Mouse (Mus musculus): ENCODE measurements around the gene Bcr. TPM values are rescaled to one million over a fixed set of nuclear protein-coding genes. Genes with fewer than 3 reads are reported as not detected.

Gene Bcr
- total and polyA plus RNA-seq, 2 experiments = 7.5 to 14.7 TPM

DNA sequence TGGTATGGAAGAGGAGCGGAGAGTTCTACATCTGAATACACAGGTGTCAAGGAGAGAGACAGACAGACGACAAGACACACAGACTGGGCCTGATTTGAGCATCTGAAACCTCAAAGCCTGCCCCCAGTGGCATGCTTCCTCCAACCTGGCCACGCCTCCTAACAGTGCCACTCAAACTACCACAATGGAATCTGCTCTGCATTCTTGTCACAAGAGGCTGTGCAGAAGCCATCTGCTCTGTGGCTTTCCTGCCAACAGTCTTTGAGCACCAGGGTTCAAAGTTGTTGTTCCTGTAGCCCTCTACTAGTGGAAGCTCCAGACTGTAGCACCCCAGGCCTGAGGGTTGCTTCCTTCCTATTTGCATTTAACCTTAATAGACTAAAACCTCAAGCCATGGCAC lies 76.8 kb downstream of the Bcr start:
- Histone ChIP-seq H3K36me3 (ENCODE audit: control insufficient read depth, insufficient read depth, low read length) (peaks cover 28% of the 10 kb centered on the region), H3K9ac (ENCODE audit: low read depth, low read length) (no peak overlapping the region), H3K4me3 (ENCODE audit: insufficient read depth, low read depth, low read length) (no peak overlapping the region), H3K79me2 (ENCODE audit: control insufficient read depth, insufficient read depth, low read length) (no peaks in the 10 kb centered on the region; the same call in 1 of the 2 replicates), H3K27ac (replicated peaks; ENCODE audit: insufficient read depth, low read depth, low read length) (no peak overlapping the region), H3K4me1 (ENCODE audit: control insufficient read depth, insufficient read depth, low read length) (no peaks in the 10 kb centered on the region), H3K27me3 (ENCODE audit: control insufficient read depth, insufficient read depth, low read length) (no peaks in the 10 kb centered on the region)
- TF ChIP-seq CTCF (IDR thresholded peaks at IDR 0.05; ENCODE audit: low read depth, low read length) = no peak
- TF ChIP-seq POLR2A (IDR thresholded peaks at IDR 0.05; ENCODE audit: extremely low read depth, insufficient read depth, low read length) = no peak
- DNase-seq (ENCODE audit: extremely low read depth, low read depth, low spot score) = no peak
- WGBS = 89% methylated on average over 3 of the region's 3 CpGs

DNA sequence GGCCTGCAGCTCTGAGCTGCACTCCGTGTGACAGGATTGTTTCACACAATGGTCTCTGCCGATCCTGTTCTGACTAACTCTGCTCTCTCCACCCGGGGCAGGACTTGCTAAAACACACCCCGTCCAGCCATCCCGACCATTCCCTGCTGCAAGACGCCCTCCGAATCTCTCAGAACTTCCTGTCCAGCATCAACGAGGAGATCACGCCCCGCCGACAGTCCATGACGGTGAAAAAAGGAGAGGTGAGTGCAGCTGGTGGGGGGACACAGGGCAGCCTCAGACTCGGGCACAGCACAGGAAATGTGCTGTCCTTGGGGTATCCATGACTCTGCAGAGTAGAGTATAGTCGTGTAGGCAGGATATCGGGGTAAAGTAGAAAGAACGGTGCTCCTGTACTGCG lies 84.8 kb downstream of the Bcr start:
- H3K36me3 ChIP-seq (ENCODE audit: control insufficient read depth, insufficient read depth, low read length) = peaks cover 9% of the 10 kb centered on the region
- no peak overlapping the region for H3K27ac ChIP-seq (replicated peaks; ENCODE audit: insufficient read depth, low read depth, low read length)
- TF ChIP-seq CTCF (IDR thresholded peaks at IDR 0.05; ENCODE audit: low read depth, low read length) (no peak), POLR2A (IDR thresholded peaks at IDR 0.05; ENCODE audit: extremely low read depth, insufficient read depth, low read length) (no peak)
- H3K9ac ChIP-seq (ENCODE audit: low read depth, low read length) = no peak overlapping the region
- no peaks in the 10 kb centered on the region for H3K79me2 ChIP-seq (ENCODE audit: control insufficient read depth, insufficient read depth, low read length)
- H3K27me3 ChIP-seq (ENCODE audit: control insufficient read depth, insufficient read depth, low read length) = no peaks in the 10 kb centered on the region
- DNase-seq (ENCODE audit: extremely low read depth, low read depth, low spot score) = no peak
- WGBS = 80% methylated on average over 17 of the region's 17 CpGs
- no peak overlapping the region for H3K4me3 ChIP-seq (ENCODE audit: insufficient read depth, low read depth, low read length)
- no peaks in the 10 kb centered on the region for H3K4me1 ChIP-seq (ENCODE audit: control insufficient read depth, insufficient read depth, low read length)

DNA sequence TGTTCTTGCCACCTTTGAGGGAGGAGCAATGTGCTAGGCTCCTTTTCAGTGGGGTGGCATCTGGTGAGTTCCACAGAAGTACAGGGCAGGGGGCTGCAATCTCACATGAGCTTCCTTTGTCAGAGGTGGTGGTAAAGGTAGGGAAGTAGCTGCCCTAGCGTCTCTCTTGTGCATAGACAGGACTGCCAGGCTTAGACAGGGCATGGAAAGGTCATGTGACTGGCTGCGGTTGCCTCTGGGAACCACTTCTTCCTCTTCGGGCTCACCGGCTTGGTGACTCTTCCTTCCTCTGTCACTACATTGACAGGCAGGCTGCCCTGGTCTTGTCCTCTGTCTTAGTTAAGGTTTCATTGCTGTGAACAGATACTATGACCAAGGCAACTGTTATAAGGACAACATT lies 85.6 kb downstream of the Bcr start:
- Histone ChIP-seq H3K27ac (replicated peaks; ENCODE audit: insufficient read depth, low read depth, low read length) (no peak overlapping the region), H3K27me3 (ENCODE audit: control insufficient read depth, insufficient read depth, low read length) (no peaks in the 10 kb centered on the region)
- 80% methylated on average over 4 of the region's 4 CpGs for WGBS

DNA sequence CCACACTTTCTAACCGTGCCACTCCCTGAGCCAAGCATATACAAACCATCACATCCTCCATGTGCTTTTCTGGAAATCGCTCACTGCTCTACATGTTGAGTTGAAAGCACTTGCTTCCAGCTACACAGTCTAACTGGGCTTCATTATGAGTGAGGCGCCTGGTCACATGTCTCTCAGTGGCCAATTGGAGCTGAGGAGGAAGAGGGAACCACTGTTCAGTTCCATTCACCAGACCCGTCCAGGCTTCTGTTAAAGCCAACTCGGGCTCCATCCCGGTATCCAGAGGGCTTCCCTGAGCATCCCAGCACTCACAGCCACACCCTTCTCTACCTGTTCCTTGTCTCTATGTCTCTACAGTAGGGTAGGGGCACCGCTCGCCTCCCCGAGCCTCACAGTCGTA lies 86.2 kb downstream of the Bcr start:
- H3K4me3 ChIP-seq (ENCODE audit: insufficient read depth, low read depth, low read length) = no peak overlapping the region
- WGBS = 87% methylated on average over 10 of the region's 10 CpGs
- H3K4me1 ChIP-seq (ENCODE audit: control insufficient read depth, insufficient read depth, low read length) = no peaks in the 10 kb centered on the region
- H3K79me2 ChIP-seq (ENCODE audit: control insufficient read depth, insufficient read depth, low read length) = no peaks in the 10 kb centered on the region
- DNase-seq (ENCODE audit: extremely low read depth, low read depth, low spot score) = no peak
- H3K27ac ChIP-seq (replicated peaks; ENCODE audit: insufficient read depth, low read depth, low read length) = no peak overlapping the region
- no peaks in the 10 kb centered on the region for H3K27me3 ChIP-seq (ENCODE audit: control insufficient read depth, insufficient read depth, low read length)
- no peak overlapping the region for H3K9ac ChIP-seq (ENCODE audit: low read depth, low read length)
- H3K36me3 ChIP-seq (ENCODE audit: control insufficient read depth, insufficient read depth, low read length) = peaks cover 9% of the 10 kb centered on the region
- TF ChIP-seq POLR2A (IDR thresholded peaks at IDR 0.05; ENCODE audit: extremely low read depth, insufficient read depth, low read length) (no peak), CTCF (IDR thresholded peaks at IDR 0.05; ENCODE audit: low read depth, low read length) (no peak)

More for the DNA sequence above, 85.6 kb downstream of the Bcr start:
- H3K79me2 ChIP-seq (ENCODE audit: control insufficient read depth, insufficient read depth, low read length) = no peaks in the 10 kb centered on the region
- H3K4me3 ChIP-seq (ENCODE audit: insufficient read depth, low read depth, low read length) = no peak overlapping the region
- no peak overlapping the region for H3K9ac ChIP-seq (ENCODE audit: low read depth, low read length)
- DNase-seq (ENCODE audit: extremely low read depth, low read depth, low spot score) = no peak
- peaks cover 9% of the 10 kb centered on the region for H3K36me3 ChIP-seq (ENCODE audit: control insufficient read depth, insufficient read depth, low read length)
- no peak for TF ChIP-seq POLR2A (IDR thresholded peaks at IDR 0.05; ENCODE audit: extremely low read depth, insufficient read depth, low read length)
- TF ChIP-seq CTCF (IDR thresholded peaks at IDR 0.05; ENCODE audit: low read depth, low read length) = no peak
- H3K4me1 ChIP-seq (ENCODE audit: control insufficient read depth, insufficient read depth, low read length) = no peaks in the 10 kb centered on the region

DNA sequence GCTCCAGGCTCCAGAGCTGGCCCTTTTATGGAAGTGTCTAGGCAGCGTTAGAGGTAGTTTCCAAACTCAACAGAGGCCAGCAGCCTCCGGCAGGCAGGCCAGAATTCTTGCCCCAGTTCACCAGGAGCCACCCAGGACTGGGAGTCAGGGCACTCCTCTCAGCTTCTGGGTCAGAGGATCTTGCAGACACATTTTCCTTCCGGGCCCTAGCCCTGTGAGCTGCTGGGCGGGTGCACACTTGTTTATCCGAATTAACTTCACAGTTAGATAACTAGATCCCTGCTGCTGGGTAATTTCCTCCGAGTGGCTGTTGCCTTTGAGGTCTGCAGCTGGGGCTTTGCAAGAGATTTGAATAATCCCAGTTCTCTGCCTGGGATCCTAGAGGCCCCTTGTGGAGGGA lies 87.9 kb downstream of the Bcr start:
- TF ChIP-seq POLR2A (IDR thresholded peaks at IDR 0.05; ENCODE audit: extremely low read depth, insufficient read depth, low read length) (no peak), CTCF (IDR thresholded peaks at IDR 0.05; ENCODE audit: low read depth, low read length) (no peak)
- Histone ChIP-seq H3K36me3 (ENCODE audit: control insufficient read depth, insufficient read depth, low read length) (peaks cover 3% of the 10 kb centered on the region), H3K4me3 (ENCODE audit: insufficient read depth, low read depth, low read length) (no peak overlapping the region), H3K79me2 (ENCODE audit: control insufficient read depth, insufficient read depth, low read length) (no peaks in the 10 kb centered on the region), H3K27me3 (ENCODE audit: control insufficient read depth, insufficient read depth, low read length) (no peaks in the 10 kb centered on the region), H3K9ac (ENCODE audit: low read depth, low read length) (no peak overlapping the region), H3K4me1 (ENCODE audit: control insufficient read depth, insufficient read depth, low read length) (no peaks in the 10 kb centered on the region), H3K27ac (replicated peaks; ENCODE audit: insufficient read depth, low read depth, low read length) (no peak overlapping the region)
- 72% methylated on average over 6 of the region's 6 CpGs for WGBS
- no peak for DNase-seq (ENCODE audit: extremely low read depth, low read depth, low spot score)

DNA sequence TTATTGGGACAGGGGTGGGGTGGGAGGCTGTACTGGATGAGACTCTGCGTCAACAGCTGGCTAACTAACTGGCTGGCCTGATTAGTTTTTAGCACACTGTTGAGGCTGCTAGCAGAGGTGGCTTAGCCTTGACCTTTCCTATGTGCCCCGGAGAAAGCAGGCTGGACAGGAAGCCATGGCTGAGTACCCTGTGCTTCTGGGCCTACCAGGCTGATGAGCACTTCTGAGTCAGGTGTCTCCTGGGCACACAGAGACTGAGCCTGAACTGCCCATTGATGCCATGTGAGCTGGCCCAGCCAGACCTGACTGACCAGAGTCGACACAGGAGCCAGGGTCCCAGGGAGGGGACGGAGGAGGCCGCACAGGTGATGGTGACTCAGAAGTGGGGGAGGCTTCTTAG lies 90.0 kb downstream of the Bcr start:
- peaks cover 8% of the 10 kb centered on the region for H3K36me3 ChIP-seq (ENCODE audit: control insufficient read depth, insufficient read depth, low read length)

More for the DNA sequence above, 90.0 kb downstream of the Bcr start:
- Histone ChIP-seq H3K9ac (ENCODE audit: low read depth, low read length) (no peak overlapping the region), H3K4me3 (ENCODE audit: insufficient read depth, low read depth, low read length) (no peak overlapping the region), H3K79me2 (ENCODE audit: control insufficient read depth, insufficient read depth, low read length) (0 out of 2 replicates have a peak, but pooled peaks cover 3% of the 10 kb centered on the region), H3K27ac (replicated peaks; ENCODE audit: insufficient read depth, low read depth, low read length) (no peak overlapping the region), H3K27me3 (ENCODE audit: control insufficient read depth, insufficient read depth, low read length) (no peaks in the 10 kb centered on the region), H3K4me1 (ENCODE audit: control insufficient read depth, insufficient read depth, low read length) (no peaks in the 10 kb centered on the region)
- DNase-seq (ENCODE audit: extremely low read depth, low read depth, low spot score) = no peak
- WGBS = 65% methylated on average over 5 of the region's 5 CpGs
- TF ChIP-seq CTCF (IDR thresholded peaks at IDR 0.05; ENCODE audit: low read depth, low read length) (no peak), POLR2A (IDR thresholded peaks at IDR 0.05; ENCODE audit: extremely low read depth, insufficient read depth, low read length) (no peak)

All from liver, adult 2 months (tissue).